Mouse (Mus musculus) central nervous system, embryonic 14 days (tissue): Measurements from ENCODE around the gene Sart3. TPM values are rescaled to one million over a fixed set of nuclear protein-coding genes. Genes with fewer than 3 reads are reported as not detected.

Experiments used
- polyA plus RNA-seq: library from polyadenylated mRNA; depleted of rRNA; stranded (reverse); fragments of >200 nt; gene quantifications from 2 replicates; pipeline ENCODE4 v1.2.3, GENCODE M21; 2012; rRNA removed

Sart3 gene
- polyA plus RNA-seq, result 60.8 and 62.6 TPM in 2 replicates

GRCm38 (mm10) chr5:113772450-113772895 lies at the start of gene Sart3, which contains the start of gene Iscu:
Gene Sart3, minus strand, starts transcription at chr5:113772510.
Gene Iscu, plus strand, starts transcription at chr5:113772748.

GRCm38 (mm10) chr5:113800280-113800679 lies 28.0 kb upstream of the Sart3 start, which contains the start of gene Tmem119:
Gene Tmem119, minus strand, starts transcription at chr5:113800516.

GRCm38 (mm10) chr5:113735345-113736112 lies 36.8 kb downstream of the Sart3 start, which contains the start of gene Ficd:
Gene Ficd, plus strand, starts transcription at chr5:113735803.

GRCm38 (mm10) chr5:113724446-113724845 lies 47.9 kb downstream of the Sart3 start, which contains the start of gene 1700069L16Rik:
Gene 1700069L16Rik, minus strand, starts transcription at chr5:113724772.

Other genes starting within 250 kb of the Sart3 start
- 2.4 and 3.8 TPM in 2 replicates for gene Cmklr1, start 122.1 kb downstream of the Sart3 start, polyA plus RNA-seq
- gene 1700069L16Rik, start 47.7 kb downstream of the Sart3 start, polyA plus RNA-seq, result not detected in 2 replicates
- gene Ficd, start 36.7 kb downstream of the Sart3 start, polyA plus RNA-seq, result 4.7 and 5.9 TPM in 2 replicates
- gene Iscu, start 238 bp upstream of the Sart3 start, polyA plus RNA-seq, result 88.8 and 93.8 TPM in 2 replicates
- 6.7 and 14.2 TPM in 2 replicates for gene Tmem119, start 28.0 kb upstream of the Sart3 start, polyA plus RNA-seq
- 1.5 TPM in 2 replicates for gene Selplg, start 60.1 kb upstream of the Sart3 start, polyA plus RNA-seq
- gene Coro1c, start 136.2 kb upstream of the Sart3 start, polyA plus RNA-seq, result 150 and 179 TPM in 2 replicates
- gene Ssh1, start 221.4 kb upstream of the Sart3 start, polyA plus RNA-seq, result 13.7 and 14.6 TPM in 2 replicates
- gene Dao, start 231.2 kb upstream of the Sart3 start, polyA plus RNA-seq, result not detected in 2 replicates